Mouse (Mus musculus) kidney, adult 8-10 months (tissue): ENCODE results near the gene Tuba8.

Source experiments
- DNase-seq, 2 experiments: peaks; one replicate each; pipeline ENCODE4 v3.0.0; 2022

Tuba8 gene

GRCm38 (mm10) chr6:121210149-121210925 lies at the start of gene Tuba8:
Tuba8 (plus strand) TSS chr6:121210696.
- DNase-seq, result peak; percentile 31

DNA sequence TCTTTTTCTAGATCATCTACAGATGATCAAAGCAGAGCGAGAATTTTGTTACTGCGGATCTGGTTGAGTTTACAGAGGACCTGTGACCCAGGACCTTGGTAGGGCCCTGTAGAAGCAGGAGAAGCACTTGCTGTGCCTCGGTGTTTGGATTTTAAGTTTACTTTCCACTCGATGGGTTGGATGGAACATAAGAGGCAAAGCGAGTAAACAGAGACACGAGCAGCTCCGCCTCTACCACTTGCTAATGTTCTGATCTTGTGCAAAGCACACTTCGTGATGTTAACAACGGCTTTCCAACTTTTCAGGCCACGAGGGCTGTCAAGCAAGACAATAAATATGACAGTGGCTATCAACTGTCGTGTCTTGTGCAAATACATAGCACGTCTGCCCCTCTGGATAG lies 47.9 kb upstream of the Tuba8 start:
- no peak for DNase-seq

- DNase-seq, result peak; percentile 68 to 80
Observed at GRCm38 (mm10) chr6:121166098-121166552, 44.4 kb upstream of the Tuba8 start.

DNA sequence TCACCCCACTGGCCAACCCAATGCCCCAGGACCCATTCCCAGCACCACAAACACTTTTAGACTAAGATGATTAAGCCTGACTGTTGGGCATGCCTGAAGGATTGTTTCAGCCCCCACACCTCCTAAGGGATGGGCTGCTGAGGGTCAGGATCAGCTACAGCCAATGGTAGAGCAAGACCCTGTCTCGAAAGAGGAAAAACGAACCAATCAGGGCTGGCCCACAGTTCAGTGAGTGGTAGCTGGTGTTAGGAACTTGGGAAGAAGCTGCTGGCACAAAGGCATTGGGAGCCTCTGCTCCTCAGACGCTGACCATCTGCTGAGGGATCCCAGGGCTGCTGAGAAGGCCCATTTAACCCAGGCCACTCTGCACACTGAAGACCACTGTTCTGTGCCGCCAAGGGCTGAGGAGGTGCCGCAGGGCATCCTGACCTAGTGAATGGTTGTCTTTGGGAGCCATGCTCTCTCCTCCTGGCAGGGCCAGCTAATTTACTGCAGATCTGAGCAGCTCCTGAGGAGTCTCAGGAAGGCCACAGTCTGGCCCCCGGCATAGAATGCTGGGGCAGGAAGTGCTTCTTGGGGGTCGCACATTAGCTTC lies 43.0 kb upstream of the Tuba8 start:
- DNase-seq, result no peak

DNA sequence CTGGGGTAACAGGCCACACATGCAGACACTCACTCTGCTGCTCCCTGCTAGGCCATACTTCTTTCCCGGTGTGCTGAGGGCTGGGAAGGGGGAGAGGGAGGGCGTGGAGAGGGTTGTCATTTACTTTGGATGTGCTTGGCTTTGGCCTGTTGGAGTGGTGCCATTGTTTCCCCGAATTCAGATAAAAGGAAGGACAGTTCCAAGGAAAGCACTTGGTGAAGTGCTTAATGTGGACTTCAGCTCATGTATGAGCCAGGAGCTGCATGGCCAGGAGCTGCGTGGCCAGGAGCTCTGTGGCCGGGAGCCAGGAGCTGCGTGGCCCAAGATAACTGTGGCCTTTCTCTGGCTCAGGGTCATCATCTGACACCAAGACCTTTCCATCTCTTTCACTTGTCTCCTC lies 39.4 kb upstream of the Tuba8 start:
- no peak for DNase-seq

GRCm38 (mm10) chr6:121173471-121173870 lies 37.0 kb upstream of the Tuba8 start:
- no peak for DNase-seq

DNA sequence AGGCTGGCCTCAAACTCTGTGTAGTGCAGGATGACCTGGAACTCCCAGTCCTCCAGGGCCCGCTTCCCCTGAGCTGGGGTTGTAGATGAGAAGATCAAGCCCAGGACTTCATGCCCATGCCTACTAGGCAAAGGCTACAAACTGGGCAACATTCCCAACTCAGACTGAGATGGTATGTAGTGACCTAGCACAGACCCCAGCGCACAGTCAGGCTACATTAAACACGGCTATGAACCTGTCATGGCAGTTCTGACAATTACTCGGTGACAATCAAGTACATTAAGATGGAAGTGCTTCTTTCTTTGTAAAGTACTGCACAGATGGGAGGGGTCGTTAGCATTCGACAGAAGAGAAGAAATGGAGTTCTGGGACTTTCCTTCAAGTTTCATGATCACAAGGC lies 35.7 kb upstream of the Tuba8 start:
- DNase-seq, result no peak

DNA sequence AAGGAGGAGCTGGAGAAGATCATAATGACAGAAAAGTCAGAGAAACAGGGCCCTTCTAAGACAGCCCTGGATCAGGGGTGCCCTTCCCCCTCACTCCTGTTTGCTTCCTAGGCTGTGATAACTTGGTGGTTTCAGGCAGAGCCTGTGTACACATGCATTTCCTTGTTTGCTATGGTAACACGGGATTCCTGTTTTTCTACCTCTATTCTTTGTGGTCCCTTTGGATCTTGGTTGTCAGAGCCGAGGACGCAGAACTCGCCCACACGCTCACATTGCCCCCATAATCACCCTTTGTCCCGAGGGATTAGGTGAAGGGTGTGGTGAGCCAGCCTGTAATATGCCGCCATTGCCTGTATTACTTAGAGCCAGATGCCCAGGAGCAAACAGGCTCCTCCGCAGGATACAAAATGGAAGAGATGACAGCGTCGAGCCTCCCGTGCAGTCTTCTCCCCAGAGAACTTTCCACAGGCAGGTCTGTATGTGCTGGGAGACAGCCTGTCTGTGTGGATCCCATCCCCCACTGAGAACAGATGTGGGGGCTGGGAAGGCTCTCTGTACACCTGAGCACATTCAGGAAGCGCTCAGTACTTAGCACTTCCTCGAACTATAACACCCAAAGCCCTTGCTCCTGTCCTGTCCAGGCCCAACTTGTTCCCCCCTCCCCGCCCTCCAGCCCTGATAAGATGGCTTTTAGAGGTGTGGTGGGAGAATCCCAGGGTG lies 34.3 kb upstream of the Tuba8 start:
- DNase-seq, result no peak

DNA sequence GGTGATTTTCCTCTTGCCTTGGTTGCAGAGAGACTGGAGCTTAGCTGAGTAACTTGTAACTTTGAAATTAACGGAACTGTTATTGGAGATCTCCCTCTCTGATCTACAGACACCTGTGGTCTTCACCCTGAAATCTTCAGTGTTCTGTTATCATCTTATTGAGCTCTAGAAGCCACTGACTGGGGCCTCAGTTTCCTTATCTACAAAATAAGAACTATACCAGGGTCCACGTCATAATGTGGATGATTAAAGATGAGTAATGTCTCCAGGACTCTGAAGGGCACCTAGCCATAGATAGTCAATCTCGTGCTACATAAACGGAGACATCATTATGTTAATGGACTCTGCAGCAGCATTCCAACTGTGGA lies 33.8 kb upstream of the Tuba8 start:
- no peak for DNase-seq

DNA sequence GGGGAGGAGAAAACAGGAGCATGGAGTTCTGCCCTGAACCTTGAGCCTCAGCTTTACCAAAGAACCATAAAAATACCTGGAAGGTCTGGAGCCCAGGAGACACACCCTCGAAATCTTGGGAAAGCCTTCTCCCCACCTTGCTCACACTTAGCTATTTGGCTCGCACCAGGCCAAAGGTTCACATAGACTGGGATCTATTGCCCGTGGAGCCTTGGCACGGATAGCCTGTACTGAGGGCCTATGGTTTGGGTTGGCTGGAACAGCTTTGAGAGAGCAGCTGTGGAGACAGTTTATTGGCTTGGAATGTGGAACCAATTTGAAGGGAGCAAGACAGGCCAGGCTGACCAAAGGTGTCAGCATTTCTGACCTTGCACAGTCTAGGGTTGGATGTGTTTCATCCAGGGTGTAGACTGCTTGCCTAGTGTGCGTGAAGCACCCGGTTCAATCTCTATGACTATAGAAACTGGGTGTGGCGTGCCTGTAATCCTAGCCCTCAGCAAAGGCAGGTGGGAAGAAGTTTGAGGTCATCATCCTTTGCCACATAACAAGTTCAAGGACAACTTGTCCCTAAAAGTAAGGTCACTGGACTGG lies 33.3 kb upstream of the Tuba8 start:
- peak; percentile 46 to 64 for DNase-seq

DNA sequence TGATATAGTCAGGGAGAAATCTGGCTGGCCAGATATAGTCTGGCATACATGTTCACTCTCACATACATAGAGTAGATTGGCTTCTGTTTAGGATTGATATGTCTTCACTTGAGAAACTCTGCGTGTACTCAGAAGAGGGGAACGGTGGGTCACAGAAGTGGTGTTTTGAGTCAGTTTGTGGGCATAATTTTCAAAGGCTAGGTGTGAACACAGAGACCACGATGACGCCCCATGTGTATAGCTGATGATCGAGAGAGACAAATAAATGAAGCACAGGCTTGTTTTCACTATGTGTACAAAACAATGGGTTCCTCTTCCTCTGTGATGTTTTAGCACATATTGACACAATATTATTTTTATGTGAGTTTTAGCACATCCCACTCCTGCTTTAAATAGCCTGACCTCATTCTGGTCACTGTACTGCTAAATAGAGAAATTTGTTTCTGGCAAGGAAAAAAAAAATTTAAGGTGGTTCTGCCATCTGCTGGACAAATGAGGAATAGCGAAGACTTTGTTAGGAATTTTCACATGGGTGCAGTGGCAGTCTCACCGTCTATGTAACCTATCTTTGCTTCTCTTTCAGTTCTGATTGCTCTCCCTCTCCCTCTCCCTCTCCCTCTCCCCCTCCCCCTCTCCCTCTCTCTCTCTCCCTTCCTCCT lies 31.7 kb upstream of the Tuba8 start:
- peak; percentile 59 to 72 for DNase-seq

- DNase-seq, result no peak
Observed at GRCm38 (mm10) chr6:121179846-121180245, 30.6 kb upstream of the Tuba8 start.

DNA sequence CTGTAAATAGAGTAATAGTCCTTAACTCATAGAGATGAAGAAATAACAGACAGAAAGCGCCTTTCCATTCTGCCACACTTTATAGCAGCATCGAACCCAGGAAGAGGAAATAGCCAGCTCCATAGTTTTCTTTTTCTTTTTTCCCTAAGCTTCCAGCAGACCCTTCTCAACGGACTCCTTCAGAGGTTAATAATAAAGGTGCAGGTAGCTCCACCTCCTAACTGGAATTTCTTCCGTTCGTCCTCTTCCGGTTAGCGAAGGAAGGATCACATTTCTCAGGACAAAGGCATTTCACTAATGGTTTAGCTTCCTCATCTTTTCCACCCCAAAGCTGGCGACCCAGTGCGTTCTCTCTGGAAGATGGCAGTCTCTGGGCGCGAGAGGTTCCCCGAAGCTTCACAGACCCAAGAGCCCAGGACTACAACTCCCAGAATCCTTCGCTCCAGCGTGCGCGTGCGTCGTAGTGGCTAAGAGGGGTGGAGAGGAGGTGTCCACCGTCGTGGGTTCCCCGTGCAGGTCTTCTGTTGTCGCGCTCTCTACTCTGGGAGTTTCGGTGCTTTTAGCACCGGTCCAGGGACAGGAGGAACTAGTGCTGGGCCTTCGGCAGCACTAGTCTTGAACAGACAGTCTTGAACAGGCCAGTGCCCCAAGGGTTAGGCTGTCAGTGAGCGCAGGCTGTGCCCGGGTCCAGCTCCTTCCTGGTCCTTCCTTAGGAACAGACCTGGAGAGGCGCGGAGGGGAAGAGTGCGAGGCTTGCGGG lies 26.9 kb upstream of the Tuba8 start, which contains the start of gene Pex26:
Gene Pex26, plus strand, starts transcription at position 254 of the 760 bp plus-strand sequence.
- peak; percentile 90 to 92 for DNase-seq

DNA sequence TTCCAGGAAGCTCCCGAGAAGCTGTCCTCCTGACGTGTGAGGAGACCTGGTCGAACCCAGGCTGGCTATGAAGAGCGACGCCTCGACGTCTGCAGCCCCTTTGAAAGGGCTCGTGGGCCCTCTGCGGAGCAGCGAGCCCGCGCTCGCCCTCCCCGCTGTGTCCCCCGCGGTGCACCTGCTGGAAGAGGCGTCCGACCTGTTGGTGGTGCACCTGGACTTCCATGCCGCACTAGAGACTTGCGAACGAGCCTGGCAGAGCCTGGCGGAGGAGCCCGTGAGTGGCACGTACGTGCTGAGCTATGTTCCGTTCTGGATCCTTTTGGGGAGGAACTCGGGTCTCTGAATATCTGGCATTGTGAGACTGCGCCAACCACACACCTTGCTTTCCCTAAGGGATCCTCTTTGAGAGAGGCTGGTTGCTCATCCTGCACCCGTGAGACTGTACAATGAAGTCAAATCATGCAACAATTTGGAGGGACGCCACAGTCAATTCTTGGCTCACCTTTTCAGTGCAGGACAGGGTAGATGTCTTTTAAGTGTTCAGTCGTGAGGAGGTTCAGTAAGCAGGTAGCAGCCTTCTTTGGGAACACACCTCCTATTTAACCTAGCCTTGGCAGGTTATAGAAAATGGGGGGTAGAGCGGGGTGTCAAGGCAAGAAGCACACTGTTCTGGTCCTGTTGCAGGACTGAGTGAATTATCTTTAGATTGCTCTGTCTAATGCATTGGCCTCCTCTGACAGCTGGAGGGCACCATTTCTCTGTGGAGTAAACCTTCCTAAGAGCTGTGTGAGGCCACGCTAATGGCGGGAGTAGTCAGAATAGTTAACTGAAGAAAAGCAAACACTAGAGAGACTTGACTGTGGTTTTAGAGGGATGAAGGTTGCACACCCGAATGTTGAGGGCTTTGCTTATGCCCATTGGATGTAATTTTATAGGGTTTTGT lies 26.0 kb upstream of the Tuba8 start:
- DNase-seq, result peak; percentile 58 to 68

GRCm38 (mm10) chr6:121185232-121185631 lies 25.3 kb upstream of the Tuba8 start:
- peak in 1 of 2 experiments; percentile 8 for DNase-seq

DNA sequence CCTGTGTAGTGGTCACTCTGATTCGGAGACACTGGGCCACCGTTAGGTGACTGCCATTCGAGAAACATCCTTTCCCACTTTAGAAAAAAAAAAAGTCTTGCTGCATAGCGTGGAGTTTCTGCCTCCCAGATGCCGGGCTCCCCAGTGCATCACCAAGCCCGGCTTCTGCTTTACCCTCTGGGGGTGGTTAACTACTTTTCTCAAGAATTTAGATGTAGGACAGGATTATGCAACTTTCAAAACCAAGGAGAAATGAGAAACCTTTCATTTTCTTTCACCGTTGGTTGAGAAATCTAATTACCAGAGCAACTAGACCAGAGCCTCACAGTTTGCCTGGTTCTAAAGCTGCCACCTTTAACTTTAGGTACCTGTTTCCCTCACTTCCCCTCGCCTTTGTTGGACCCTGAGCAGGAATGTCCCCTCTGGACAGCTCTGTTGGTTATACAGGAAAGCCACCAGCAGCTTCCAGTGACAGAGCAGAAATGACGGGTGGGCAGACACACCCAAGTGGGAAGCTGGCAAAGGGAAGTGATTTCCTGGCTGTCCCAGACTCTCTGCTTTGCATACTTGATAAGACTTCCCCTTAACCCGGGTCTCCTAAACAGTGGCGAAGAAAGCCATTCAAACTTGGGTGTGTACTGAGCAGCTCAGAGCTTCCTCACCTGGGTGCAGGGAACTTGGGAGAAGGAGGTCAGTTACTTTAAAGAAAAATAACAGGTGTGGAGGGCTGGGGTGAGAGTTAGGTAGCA lies 19.1 kb upstream of the Tuba8 start:
- DNase-seq, result no peak

DNA sequence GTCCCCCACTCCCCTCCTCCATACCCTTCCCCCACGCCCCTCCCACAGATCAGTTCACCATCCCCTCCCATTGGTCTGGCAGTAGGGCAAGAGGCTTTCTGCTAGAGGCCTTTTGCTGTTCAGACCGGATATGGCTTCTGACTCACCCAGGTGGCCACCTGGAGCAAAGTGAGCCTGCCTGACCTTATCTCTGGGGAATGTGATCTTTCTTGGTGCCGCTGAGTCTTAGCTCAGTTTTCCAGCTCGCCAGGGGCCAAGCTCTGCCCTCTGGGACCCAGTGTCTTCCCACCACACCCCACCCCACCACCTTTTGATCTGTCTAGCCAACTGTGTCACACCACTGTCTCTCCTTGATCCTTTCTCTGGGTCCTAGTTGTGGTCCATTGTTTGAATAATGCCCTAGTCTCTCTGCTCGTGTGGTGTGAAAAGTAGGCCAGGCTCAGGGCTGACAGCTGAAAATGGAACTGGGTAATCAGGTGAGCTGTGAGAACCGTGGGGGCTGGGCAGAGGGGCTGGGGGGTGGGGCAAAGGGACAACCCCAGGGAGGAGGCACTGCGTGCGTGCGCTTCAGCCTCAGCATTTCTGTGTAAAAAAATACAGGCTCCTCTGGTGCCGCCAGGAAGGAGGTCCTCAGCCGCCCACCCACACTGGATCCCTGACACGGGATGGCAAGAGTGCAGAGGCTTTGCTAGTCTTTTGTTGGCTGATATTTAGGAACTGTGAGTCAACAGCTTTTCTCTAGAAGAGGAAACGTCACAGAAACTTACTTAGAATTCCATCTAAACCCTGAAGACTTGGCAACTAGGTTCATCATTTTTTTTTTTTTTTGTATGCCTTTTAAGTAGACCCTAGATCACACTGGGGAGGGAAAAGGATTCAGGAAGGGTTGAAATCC lies 16.2 kb upstream of the Tuba8 start:
- no peak for DNase-seq

GRCm38 (mm10) chr6:121194956-121195731 lies 15.4 kb upstream of the Tuba8 start:
- DNase-seq, result no peak
